Mouse (Mus musculus): ENCODE data around the gene L3mbtl3.

Gene L3mbtl3

DNA sequence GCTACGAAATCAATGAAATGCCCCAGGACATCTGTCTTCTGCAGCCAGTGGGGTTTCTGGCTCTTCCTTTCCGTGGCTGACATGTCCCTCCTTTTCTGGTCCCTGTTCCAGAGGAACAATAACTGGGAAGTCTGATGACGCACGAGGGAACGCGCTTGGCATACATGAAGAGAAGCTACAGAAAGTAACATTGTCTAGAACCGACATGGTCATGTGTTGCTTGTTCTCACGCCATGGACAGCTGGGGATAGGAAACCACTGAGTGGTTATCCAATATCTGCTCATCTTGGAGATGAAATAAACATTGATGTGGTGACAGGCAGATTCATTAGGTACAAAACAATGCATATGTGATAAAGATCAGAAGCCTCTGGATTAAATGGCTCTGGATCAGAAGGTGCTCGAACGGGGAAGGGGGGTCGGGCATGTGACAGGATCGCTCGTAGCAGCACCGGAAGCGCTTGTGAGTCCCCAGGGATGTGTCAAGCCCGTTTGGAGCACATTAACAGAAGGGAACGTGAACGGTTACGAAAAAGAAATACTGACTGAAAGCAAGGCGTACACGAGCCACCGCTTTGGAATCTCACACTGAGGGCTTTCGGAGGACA is 37.8 kb downstream of the L3mbtl3 start:
- DNase-seq (ENCODE audit: low read depth in 1 of 2, low spot score in 2 of 2), result no peak

DNA sequence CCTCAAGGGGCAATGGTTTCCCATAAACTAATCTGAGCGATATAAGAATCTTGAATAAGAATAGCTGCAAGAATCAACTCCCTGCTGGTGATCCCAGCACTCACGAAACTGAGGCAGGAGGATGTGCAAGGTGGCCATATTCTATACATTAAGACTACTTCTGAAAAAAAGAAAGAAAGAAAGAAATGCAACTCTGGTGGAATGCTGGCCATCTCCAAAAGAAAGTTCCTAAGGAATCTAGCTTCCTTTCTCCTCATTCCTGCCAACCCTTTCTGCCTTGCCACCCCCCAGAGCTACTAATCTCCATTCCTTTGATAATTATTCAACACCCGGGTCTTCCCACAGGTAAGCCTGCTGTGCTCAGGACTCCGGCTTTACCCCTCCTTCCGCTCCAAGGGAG is 41.8 kb downstream of the L3mbtl3 start:
- DNase-seq (ENCODE audit: low read depth in 1 of 2, low spot score in 2 of 2), result no peak

- DNase-seq (ENCODE audit: low read depth in 1 of 2, low spot score in 2 of 2), result no peak
Measured at GRCm38 (mm10) chr10:26332781-26333180, 43.0 kb downstream of the L3mbtl3 start.

- no peak for DNase-seq (ENCODE audit: low read depth in 1 of 2, low spot score in 2 of 2)
Measured at GRCm38 (mm10) chr10:26328843-26329242, 46.9 kb downstream of the L3mbtl3 start.

DNA sequence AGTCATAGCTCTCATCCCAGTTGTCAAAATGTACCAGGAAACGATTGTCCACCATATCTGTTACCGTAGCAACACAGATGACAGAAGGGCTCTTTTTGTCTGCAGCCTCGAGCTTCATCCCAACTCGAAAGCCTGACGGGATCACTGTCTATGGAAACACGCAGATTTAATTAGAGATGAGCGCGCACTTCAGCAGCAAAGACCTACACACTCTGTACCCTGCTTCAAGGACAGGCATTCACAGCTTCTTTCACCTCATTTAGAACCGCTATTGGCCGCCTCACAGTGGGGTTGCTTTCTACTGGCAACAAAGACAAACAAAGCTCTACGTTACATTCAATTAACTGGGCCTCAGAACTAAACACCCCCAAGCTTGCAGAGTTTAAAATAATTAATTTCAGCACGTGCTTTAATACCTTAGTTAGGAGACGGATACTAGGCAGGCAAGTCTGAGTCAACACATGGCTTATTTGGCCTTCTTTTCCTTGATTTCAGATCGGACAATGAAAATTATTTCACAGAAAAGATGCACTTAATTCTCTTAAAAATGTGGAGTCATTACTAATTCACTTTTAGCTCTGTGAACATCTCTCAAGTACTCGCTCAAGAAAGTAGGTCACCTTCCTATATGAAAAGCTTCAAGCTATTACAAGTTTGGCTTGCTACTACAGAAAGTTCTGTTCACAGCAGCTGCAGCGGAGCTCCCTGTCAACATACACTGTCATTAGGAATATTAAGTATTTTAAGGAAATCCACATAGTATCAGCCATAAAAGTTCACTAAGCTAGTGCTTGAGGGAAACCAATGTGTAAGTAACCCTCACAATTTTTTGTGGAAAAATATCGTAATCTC is 47.9 kb downstream of the L3mbtl3 start:
- DNase-seq (ENCODE audit: low read depth in 1 of 2, low spot score in 2 of 2), result no peak

DNA sequence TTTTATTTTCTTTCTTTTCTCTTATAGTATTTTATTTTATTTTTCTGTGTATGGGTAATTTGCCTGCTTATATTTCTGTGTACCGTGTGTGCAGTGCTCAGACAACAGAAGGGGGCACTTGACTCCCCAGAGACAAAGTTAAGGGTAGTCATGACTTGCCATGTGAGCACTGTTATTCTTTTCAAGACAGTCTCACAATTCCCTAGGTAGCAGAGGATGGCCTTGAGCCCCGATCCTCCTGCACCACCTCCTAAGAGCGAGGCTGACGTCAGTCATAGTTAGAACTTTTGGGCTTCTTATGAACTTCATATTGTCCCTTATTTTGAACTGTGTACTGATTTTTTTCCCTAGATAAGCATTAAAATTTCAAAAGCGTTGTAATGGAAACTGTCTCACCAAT is 48.5 kb downstream of the L3mbtl3 start:
- no peak for DNase-seq (ENCODE audit: low read depth in 1 of 2, low spot score in 2 of 2)

- DNase-seq (ENCODE audit: low read depth in 1 of 2, low spot score in 2 of 2), result no peak
Measured at GRCm38 (mm10) chr10:26325320-26325719, 50.5 kb downstream of the L3mbtl3 start.

GRCm38 (mm10) chr10:26322344-26323051 is 53.3 kb downstream of the L3mbtl3 start:
- DNase-seq (ENCODE audit: low read depth in 1 of 2, low spot score in 2 of 2), result no peak

DNA sequence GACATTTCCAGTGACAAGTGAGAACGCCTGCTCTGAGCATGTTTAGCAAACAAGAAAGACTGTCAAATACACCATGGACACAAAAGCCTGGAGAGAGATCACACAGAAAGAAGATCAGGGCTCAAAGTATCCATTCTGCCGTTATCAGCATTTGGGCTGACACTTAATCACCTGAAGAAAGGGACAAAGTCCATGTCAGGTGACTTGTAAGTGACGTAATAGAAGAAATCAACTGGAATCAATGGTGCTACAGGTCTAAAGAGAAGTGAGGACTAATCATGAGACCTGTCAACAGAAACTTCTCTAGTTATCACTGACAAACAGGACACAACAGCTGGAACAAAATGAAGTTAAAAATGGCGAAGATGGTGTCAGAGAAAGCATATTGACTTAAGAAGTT is 55.1 kb downstream of the L3mbtl3 start:
- DNase-seq (ENCODE audit: low read depth in 1 of 2, low spot score in 2 of 2), result no peak

- DNase-seq (ENCODE audit: low read depth in 1 of 2, low spot score in 2 of 2), result no peak
Measured at GRCm38 (mm10) chr10:26314327-26314726, 61.4 kb downstream of the L3mbtl3 start.

DNA sequence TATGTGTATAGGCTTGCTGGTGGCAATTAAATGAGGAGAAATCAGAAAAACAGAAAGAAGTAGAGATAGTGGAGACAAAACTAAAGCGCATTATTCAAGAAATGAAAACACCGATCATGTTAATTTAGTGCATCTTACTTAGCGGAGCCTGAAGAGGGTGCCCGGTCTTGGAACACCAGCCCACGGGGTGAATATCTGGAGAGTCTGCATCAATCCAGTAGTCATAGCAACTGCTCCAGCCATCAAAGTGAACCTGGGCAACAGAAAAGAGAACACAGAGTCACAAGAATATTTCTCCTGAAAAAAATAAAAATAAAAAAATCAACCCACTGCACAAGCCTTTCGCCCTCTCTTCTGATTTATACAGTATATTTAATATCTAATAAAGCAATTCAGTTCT is 72.3 kb downstream of the L3mbtl3 start:
- no peak for DNase-seq (ENCODE audit: low read depth in 1 of 2, low spot score in 2 of 2)

DNA sequence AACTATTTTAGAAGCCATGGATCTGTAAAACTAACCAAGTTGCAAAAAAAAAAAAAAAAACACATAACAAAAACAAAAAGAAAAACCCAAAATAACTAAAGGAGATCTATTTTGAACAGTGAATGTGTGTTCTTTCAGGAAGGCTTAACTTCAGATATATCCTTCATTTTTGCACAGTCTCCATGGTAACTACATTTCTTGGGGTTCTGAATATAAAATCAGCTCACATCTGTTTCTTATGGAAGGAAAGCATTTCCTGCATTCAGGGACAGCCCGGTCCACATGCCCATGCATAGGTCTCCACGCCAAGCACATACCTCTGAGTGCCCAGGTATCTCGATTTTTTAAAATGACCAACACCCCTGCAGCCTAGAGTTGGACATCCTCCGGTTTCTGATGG is 73.4 kb downstream of the L3mbtl3 start:
- DNase-seq (ENCODE audit: low read depth in 1 of 2, low spot score in 2 of 2), result no peak

DNA sequence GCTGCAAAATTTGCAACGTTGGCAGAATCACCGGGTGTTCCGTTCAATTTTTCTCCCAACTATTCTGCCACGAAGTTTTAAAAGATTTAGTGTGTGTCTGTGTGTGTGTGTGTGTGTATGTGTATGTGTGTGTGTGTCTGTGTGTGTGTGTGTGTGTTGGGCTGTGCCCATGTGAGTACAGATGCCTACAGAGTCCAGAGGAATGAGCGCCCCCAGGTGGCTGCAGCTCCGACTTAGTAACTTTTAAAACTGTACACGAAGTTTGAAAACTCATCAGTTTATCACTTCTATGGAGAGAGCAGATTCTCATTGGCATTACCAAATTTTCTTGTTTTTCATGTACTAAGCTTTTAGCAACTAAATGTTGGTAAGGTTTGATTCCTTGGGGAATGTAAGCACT is 78.1 kb downstream of the L3mbtl3 start:
- no peak for DNase-seq (ENCODE audit: low read depth in 1 of 2, low spot score in 2 of 2)

GRCm38 (mm10) chr10:26297200-26297599 is 78.6 kb downstream of the L3mbtl3 start:
- no peak for DNase-seq (ENCODE audit: low read depth in 1 of 2, low spot score in 2 of 2)

DNA sequence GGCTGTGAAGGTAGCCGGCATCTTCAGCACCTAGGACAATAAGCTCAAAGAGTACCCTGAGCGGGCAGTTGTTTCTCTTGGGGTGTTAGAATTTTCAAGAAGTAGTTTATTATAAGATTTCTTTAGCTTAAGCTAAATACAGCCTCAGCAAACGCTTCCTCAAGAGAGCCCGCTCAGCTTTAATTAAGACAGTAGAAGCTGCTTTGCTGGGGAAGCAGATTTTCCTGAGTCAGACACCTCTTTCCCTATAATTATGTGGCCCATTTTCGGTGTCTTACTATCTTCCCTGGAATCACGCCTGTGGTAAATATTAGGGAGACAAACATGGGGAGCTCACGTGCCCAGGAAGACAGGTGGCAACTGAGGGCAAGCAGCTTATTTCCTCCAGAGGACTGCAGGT is 88.6 kb downstream of the L3mbtl3 start:
- no peak for DNase-seq (ENCODE audit: low read depth in 1 of 2, low spot score in 2 of 2)

- no peak for DNase-seq (ENCODE audit: low read depth in 1 of 2, low spot score in 2 of 2)
Measured at GRCm38 (mm10) chr10:26280009-26280408, 95.8 kb downstream of the L3mbtl3 start.

DNA sequence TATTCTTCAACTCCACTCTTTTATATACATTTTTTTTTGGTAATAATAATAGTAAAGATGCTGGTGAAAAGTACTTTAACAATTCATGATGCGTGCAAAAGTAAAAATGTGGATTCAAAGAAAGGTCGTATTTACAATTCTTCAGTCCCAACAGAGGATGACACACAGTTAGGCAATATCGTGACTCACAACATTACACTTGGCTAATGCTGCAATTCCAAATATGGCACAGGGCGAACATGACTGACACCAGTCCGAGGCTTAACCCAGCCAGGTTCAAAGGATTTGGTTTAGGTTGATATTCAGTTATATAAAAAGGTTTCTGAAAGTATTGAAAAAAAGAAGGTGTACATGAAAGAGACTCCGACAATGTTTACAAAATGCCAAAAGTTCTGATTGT is 100.4 kb downstream of the L3mbtl3 start:
- DNase-seq (ENCODE audit: low read depth in 1 of 2, low spot score in 2 of 2), result no peak

DNA sequence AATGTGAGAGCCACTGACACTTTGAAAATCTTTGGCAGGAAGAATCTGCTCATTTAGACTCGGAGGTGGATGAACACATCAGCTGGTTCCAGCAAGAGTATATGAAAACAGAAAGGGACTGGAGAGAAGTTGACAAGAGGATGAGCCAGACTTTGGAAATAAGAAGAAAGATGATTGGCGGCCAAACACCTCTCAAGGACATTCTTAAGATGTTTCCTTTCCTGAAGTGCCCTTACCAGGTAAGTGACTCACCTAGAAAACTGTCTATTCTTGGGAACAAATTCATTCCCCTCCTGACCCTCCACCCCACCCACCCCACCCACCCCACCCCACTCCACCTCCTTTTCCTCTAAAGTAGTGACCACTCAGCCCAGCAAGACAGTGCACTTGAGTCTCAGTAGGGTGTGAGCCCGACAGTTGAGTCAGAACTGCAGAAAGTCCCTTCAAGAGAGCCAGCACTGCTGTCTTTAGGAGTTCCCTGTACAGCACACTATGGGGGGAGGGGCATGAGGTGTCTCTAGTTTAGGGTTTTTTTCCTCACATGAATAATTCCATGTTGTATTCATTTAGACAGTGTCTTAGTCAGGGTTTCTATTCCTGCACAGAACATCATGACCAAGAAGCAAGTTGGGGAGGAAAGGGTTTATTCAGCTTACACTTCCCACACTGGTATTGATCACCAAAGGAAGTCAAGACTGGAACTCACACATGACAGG is 111.9 kb downstream of the L3mbtl3 start:
- DNase-seq (ENCODE audit: low read depth in 1 of 2, low spot score in 2 of 2), result no peak

- DNase-seq (ENCODE audit: low read depth in 1 of 2, low spot score in 2 of 2), result no peak
Measured at GRCm38 (mm10) chr10:26259908-26260307, 115.9 kb downstream of the L3mbtl3 start.

DNA sequence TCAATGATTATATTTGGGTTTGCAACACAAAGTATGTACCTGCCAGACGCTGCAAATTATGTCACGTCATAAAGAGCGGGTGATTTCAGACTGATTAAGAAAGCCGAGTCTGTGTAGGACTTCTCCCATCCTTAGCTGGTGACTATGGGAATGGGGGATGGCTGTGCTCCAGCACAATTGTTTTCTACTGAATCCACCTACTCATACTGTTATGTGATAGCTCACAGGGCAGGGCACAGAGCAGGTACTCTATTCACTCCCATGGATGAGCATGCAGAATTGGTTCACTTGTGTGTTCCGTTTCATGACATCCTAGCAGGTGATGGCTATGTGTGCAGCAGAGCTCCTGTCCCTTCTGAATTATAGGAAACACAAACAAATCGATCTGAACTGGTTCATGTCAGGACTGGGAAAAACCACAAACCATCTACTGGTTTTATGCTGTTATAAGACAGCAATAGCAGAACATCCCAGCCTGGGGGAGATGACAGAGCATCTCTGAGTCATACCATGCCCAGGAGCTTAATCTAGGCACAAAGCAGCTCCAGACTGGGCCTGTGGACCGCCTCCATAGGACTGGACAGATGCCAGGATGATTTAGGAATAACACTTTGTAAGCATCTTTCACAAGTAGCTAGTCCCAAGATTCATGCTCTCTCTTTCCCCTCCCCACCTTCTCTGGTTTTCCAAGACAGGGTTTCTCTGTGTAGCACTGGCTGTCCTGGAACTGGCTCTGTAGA is 126.2 kb downstream of the L3mbtl3 start:
- DNase-seq (ENCODE audit: low read depth in 1 of 2, low spot score in 2 of 2), result no peak

DNA sequence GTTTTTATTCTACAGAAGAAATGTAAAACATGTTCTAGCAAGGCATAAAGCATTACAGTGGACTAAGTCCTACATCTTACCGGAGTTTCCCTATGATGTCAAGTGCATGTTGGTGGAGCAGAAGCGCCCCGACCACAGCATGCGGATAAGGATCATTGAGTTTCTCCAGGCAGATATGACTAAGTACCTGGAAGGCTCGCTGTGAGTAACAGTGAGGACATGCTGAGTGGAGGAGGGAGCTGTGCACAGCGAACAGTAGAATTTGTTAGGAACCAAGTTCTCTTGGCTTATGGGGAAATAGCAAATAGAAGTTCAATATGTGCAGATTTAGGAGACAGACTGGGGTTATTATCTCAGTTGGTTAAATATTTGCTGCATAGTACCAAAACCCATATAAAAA is 131.3 kb downstream of the L3mbtl3 start:
- DNase-seq (ENCODE audit: low read depth in 1 of 2, low spot score in 2 of 2), result no peak
